Mouse (Mus musculus) kidney, adult 18-20 months (tissue): ENCODE measurements at regions not wholly inside any gene's neighbourhood (a gene's known extent, or its start where the extent isn't known, plus 50 kb on each side); places are given as distances from the start of the nearest gene placed in this dataset.
A peak's percentile ranks its signal among the peaks of the same experiment; 100 is the strongest.

Experiments
- DNase-seq: peaks from one replicate; pipeline ENCODE4 v3.0.0; 2021

DNA sequence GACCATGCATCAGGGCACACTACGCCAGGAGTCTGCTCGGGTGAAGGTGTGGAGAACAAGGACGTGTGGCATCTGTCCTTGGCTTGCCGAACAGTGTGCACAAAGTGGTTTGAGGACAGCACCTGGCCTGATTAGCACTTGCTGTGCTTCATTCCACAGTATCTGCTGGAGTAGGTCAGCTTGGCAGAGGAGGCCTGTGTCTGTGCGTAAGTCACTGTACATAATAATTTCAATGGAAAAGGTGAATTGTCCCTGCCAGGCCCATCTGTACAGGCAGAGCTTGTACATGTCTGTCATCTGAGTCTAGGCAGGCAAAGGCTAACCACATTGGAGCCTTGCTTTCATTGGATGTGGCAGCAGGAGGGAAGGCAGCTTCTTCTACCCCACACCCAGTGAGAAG is 979.5 kb upstream of the Car8 start:
- no peak for DNase-seq

DNA sequence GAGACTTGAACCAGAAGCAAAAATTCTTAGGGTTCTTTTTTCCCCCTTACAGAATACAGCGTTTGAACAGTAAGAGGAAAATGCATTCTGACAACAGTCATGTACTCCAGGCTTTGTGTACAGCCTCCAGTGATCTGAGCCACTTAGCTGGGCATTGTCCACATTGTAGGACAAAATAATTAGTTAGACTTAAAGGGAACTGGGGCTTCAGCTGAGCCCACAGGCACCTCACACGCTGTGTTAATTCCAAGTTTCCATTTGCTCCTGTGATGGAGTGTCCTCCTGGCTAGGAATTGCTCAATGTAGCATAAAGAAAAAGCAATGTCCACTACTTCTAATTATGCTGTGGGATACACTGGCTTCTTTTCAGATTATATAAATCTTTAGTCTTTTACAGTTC is 969.8 kb upstream of the Car8 start:
- DNase-seq: no peak

DNA sequence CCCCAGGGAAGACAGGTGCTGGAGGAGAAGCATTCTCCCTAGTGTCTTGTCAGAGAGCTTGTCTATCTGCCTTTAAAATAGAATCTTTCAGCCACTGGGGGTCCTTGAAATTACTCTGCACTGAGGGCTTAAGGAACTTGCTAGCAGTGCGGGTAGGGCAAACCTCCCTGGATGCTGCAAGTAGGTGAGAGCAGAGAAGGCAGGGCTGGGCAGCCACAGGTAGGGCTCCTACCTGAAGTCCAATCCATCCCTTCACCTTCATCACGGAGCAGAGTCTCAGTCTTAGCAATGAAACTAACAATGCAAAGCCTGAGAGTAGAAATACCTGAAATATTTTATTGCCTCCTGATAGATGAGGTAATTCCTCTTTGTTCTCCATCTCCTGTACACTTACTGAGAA is 961.2 kb upstream of the Car8 start:
- DNase-seq: no peak

GRCm38 (mm10) chr4:9196435-9196834 is 957.6 kb upstream of the Car8 start:
- DNase-seq: no peak

DNA sequence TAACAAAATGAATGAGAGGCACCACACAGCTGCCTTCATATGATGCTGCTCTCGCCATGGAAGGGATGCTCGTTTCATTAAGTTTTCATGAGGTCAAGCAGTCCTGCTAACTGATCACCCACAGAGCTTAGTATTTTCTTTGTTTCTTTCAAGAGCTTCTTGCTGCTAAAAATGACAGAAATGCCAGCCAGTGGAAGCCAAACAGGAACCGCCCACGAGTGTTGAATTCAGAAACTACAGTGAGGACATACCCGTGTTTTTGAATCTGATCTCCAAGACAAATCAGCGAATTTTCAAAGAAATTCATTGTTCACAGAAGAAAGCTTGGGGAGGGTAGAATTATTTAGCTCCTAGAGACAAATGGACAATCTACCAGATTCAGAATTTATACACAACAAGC is 954.3 kb upstream of the Car8 start:
- DNase-seq: no peak

DNA sequence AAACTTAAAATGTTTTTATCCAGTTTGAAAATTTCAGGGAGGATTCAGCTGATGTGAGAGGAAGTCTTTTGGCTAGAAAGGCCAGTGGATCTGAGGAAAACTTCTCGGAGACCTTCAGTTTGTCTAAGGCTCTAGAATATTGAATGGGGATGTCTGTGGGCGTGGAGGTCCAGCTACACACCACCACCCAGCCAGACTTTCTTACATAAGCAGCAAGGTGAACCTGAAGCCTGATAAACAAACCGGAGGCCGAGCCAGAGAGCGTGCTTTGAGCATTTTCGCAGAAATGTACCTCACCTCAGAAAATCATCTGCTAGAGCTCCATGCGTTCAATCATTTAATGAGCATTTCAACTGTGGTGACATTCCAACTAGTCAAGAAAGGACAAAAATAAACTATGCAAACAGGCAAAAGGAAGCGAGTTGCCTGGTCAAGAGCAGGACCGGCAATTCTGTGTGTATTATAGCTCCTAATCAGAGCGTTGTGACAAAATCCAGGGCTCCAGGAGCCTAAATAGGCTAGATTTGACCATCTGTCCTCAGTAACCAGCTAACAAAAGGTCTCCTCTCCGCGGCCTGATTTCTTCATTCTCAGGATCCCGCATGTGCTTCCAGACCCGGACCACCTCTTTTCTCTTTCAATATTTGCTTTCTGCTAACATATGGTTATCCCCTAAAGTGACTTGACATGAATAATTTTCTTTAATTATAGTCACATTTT is 946.5 kb upstream of the Car8 start:
- no peak for DNase-seq

DNA sequence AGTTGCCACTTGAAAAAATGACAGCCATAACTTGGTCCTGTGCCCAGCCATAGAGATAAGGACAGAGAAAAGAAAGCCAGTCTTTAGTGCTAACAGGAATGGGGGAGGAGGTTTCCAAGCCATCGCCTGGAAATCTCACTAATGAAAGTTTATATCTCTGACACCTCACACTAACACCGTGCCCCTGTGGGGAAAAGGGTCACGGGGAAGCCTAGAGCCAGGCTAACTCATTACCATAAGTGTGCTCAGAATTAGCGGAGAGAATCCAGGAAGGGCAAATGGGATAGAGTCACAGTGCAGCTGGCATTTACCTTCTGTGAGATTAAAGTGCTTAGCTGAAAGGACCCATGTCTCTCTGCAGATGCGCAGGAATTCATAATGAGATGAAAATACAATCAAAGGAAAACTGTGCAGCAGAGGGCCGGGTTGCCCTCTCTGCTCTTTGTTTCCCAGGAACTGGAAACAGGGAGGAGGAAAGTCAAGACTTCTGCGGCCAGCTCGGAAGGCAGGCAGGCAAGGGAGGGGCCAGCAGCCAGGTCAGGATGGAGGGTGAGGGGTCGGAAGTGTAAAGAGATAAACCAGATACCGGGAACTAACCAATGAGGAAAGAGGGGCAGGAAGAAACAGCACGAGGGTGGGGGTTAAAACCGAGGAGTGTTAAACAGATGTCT is 945.7 kb upstream of the Car8 start:
- DNase-seq: no peak

DNA sequence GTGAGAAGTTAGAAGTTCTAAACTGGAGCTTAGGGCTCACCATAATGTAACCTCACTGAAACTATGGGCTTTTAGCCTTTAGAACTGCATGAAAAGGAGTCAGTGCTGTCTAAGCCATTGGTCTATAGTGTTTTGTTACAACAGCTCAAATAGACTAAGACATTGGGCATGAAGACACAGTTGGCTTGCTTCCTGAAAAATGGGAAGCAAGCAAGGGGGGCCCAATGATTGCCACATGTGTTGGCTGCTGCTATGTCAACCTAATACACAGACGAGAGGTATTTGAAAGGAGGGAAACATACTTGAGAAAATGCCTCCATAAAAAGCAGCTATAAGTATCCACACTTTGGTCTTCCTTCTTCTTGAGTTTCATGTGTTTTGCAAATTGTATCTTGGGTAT is 935.5 kb upstream of the Car8 start:
- no peak for DNase-seq

DNA sequence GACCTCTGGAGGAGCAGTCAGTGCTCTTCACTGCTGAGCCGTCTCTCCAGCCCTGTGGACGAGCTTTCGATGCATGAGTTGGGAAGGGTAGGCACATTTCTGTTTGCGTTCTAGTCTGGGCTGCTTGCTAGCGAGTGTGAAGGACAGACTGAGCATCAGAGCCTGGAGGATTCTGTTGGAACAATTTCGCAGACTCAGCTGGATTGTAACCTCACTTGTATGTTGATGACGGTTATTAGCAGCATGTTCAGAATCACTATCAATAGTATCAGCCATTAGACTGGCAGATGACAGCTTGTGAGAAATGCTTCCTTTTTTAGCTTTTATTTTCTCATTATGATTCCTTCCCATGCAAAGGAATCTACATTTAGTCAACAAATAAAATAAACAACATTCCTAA is 923.5 kb upstream of the Car8 start:
- no peak for DNase-seq

DNA sequence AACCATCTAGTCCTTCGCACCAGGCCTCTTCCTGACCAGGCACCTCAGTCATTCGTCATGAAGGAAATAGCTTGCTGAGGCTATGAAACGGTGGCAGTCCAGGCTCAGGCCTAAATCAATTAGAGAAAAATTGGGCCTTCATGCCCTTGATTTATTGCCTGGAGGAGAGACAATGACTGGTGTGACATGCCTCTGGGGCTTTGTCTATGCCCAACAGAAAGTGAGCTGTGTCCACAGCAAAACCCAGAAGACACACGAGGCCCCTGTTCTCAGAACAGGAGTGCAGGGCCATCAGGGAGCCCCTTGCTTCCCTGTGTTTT is 922.9 kb upstream of the Car8 start:
- no peak for DNase-seq

DNA sequence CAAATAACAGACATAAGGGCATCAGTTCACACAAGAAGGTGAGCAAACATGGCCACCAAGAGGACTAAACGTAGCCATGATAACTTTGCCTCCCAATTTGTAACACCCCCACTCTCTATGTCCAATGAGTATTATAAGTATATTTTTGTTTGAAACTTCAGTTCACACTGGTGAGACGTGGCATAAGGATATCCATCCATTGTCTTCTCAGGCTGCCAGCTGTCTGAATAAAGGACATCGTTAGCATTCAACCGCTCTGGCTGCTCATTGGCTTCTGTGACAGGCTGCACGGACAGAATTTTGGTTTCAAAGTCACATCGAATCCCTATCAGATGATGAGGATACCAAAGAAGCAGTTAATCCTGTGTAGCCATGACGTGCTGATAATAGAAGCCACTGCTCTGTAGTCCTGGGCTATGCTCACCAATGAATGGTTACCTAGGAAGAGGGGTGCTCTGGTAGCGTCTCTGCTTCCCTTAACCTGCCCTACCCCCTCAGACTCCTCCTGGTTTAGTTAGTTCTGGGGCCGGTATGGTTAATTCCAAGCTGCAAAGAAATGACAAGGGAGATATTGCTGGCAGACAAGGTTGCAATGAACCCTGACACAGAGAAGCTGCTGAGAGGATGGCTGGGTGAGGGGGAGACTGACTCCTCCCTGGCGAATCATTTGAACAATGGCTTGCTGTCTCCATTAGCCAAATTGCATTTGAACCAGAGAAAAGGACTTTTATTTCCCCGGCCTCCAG is 922.4 kb upstream of the Car8 start:
- no peak for DNase-seq

DNA sequence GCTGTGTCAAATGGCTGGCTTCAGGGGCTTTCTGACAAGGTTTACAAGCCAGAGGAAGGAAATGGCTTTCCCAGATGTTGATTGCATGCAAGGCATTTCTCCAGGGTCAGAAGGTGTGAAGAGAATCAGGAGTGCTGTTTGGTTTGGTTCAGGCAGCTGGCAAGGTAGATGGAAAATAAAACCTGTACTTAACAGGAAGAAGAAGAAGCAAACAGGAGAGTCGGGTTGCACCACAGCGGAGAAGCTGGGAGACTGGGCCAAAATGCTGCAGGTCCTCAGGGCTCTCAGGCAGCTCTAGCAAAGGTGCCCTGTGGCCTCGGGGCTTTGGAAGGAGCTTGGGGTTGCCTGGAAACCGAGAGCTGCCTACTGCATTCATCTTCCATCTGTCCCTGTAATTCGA is 908.9 kb upstream of the Car8 start:
- DNase-seq: no peak

DNA sequence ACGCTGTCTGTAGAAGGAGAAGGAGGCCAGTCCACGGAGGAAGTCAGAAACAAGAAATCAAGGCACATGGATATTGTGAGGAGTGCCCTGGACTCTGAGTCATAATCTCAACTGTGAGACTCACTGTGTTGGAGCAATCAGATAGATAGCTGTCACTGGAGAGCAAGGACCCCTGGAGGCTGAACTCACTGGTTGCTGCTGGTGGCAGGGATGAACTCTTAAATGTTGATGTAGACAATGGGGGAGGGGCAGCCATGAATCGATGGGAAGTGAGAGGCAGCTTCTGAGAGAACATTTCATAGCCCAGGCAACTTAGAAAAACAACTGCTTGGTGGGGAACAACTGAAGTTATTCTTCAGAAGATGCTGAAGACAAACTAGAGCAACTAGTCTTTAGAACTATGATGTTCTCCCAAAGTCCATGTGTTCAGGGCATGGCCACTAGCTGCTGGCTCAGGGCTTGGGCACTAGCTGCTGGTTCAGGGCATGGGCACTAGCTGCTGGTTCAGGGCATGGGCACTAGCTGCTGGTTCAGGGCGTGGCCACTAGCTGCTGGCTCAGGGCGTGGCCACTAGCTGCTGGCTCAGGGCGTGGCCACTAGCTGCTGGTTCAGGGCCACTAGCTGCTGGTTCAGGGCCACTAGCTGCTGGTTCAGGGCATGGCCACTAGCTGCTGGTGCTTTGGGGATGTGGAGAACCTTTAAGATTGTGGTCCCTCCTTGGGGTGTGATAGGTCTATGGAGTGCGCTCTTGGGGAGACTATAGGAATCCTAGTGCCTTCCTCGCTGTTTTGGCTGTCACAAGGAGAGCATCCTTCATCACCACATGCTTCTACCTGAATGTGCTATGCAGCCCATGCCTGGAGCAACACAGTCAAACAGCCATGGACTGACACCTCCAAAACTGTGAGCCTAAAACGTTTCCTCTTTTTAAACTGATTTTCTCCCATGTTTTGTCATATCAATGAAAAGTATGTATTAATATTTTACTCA is 905.7 kb upstream of the Car8 start:
- DNase-seq: no peak

DNA sequence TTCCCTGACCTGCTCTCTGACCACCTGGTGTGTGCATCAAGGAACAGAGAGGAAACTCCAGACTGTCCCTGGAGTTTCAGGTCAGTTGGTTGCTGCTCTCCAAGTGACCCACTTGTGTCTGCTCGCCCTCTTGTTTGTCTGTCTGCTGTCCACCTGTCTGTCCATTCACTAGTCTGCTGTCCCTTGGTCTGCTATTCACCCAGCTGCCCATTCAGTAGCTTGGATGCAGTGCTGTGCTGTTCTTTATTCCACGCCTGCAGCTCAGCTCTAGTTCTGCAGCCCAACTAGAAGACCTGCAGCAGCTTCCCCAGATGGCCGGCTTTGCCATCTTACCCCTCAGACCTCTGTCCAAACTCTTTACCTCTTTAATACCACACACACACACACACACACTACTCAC is 904.2 kb upstream of the Car8 start:
- no peak for DNase-seq

DNA sequence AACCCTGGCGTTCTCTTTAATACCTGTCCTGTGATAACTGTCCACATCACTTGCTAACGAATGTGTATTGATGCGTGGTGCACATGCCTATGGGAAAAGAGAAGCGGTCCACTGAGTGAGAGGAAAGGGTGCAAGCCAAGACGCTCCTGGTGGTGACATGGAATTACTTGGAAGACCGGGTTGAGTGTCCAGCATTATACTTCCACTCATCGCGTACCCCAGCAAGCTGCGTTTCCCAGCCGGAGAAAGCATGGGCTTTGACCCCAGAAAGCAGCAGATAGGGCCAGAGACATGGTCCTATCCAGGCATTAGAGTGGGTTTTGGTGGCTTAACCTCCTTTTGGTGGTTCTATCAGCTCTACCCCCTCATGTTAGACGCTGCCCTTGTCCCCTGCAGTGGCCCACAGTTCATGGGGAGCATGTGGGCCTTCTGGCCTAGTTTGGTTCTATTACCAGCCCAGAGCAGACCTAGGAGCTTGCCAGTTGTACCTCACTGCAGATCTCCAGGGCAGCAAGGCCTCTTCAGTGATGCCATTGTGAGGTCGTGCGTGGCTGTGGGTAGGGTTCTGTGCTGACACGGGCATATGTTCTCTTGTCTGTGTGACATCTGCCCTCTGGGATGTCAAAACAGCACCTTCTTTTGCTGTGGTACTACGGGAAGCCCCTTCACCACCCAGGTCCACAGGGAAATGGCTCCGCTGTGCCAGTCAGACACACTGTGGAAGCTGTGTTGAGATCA is 903.3 kb upstream of the Car8 start:
- DNase-seq: no peak

DNA sequence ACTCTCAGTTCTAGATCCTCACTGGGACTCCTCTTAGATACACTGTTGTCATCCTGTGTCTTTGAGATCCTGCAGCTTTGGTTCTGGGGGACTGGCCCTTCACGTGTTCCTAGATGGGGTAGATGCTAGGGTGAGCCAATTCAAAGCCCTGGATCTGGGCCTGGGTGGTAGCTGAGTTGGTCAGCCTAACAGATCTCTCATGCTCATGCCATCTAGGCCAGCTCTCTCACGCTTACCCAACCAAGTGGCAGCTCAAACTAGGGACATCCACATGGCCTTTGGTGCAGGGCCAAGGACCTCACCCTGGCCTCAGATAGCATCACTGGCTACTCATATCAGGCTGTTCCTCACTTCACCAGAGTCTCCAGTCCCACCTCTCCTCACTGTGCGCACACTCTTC is 901.9 kb upstream of the Car8 start:
- DNase-seq: no peak

- DNase-seq: no peak
Measured at GRCm38 (mm10) chr4:9136657-9137056, 897.8 kb upstream of the Car8 start.

DNA sequence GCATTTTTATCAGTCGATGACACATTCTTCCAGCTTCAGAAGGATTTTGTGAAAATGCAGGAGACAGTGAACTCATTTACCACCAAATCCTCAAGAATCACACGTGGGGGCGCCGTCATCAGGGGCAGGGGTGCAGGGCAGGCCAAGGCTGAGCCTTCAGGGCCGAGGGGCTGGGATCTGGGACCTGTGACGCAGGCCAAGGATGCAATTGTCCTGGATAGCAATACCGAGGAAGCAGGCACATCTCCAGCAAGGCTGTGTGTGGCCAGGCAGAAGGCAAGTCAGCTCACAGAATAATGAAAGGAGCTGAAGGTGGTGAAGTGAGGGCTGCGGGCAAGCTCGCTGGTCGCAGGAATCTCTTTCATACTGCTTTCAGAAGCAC is 897.3 kb upstream of the Car8 start:
- DNase-seq: no peak

- peak; percentile 89 for DNase-seq
Measured at GRCm38 (mm10) chr4:9135481-9136187, 896.8 kb upstream of the Car8 start.

DNA sequence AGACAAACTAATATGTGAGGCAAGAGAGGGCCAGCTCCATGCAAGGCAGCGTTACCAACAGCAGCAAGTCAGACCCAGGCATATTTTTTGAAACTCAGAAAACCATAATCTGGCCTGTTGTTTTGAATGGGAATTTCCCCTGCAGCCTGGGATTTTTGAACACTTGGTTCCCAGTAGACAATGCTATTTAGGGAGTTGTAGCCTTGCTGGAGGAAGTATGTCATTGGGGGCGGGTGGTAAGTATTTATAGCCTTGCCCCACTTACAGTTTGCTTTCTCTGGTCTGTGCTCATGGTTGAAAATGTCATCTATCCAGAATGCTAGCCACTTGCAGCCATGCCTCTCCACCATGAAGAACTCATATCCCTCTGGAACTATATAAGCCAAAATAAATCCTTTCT is 894.9 kb upstream of the Car8 start:
- DNase-seq: no peak

DNA sequence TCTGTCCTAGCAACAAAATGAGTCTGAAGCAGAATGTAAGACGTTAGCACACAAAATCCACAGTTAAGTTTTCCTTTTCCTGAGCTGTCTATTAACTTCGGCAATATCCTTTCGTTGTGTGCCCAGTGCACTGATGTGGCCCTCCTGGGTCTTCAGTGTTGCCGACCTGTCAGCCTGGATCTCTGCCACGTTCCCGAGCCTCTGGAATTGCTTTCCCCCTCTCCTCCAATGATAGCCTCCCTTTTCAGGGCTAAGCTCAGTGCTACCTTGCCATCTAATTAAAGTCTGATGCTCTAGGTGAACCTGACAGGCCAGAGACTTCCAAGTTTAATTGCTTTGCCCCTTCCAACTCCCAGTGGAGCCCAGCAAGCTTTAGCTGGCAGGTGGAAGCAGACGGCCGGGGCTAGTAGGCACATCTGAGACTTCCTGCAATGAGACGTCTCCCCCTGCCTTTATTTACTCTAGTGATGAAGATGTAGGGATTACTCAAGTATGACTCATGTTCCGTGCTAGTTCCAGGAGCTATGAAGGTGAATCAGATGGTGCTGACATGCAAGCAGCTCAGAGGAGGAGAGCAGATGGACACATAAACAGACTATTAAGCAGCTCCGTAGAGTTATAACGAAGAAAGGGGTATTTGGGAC is 894.3 kb upstream of the Car8 start:
- no peak for DNase-seq
